29 mouse cellular contexts compared by ENCODE assay signal in genomic region chr14:119153088-119153487, GRCm38 (mm10). TPM values are rescaled to one million over a fixed set of nuclear protein-coding genes. Genes with fewer than 3 reads are reported as not detected.
"Had no signal": no experiment of that assay in that cellular context is flagged by ENCODE, and none has a peak within 500 bp of the region (broad histone marks: within the 10 kb centered on the region; RNA-seq: fewer than 3 reads in every experiment).

No protein-coding gene starts in this region.

- H3K4me1 ChIP-seq: heart, embryonic 10.5 days; heart, embryonic 12.5 days; hindbrain, embryonic 13.5 days; hindbrain, embryonic 15.5 days; kidney, embryonic 15.5 days; limb, embryonic 12.5 days; liver, embryonic 13.5 days had no signal

- H3K27me3 ChIP-seq: heart, embryonic 12.5 days; hindbrain, embryonic 13.5 days; hindbrain, embryonic 15.5 days; kidney, embryonic 15.5 days; limb, embryonic 12.5 days; liver, embryonic 13.5 days had no signal

- H3K27ac ChIP-seq: heart, embryonic 10.5 days; hindbrain, embryonic 13.5 days; hindbrain, embryonic 15.5 days; hindbrain, postnatal 0 days; kidney, embryonic 15.5 days; kidney, postnatal 0 days; limb, embryonic 12.5 days; liver, embryonic 13.5 days had no signal

- H3K9me3 ChIP-seq: hindbrain, embryonic 15.5 days had no signal

- DNase-seq: forebrain, postnatal 0 days; gastrocnemius, postnatal 14 days; gastrocnemius, postnatal 36 days; heart, adult 18-20 months; heart, postnatal 10 days; heart, postnatal 36 days; kidney, adult 11 months; kidney, adult 2 months; kidney, adult 9 months; kidney, postnatal 14 days; kidney, postnatal 36 days; layer of hippocampus, adult 9-11 months; layer of hippocampus, postnatal 36 days; left cerebral cortex, postnatal 4 days; liver; liver, embryonic 13.5 days had no signal

- H3K4me3 ChIP-seq: heart, embryonic 10.5 days; heart, embryonic 12.5 days; hindbrain, embryonic 13.5 days; hindbrain, embryonic 15.5 days; kidney, embryonic 15.5 days; limb, embryonic 12.5 days; liver, embryonic 13.5 days had no signal

- H3K36me3 ChIP-seq: heart, embryonic 10.5 days; heart, embryonic 12.5 days; hindbrain, embryonic 13.5 days; hindbrain, embryonic 15.5 days; kidney, embryonic 15.5 days; limb, embryonic 12.5 days; liver, embryonic 13.5 days had no signal

RNA-seq across cellular contexts. Expression of gene Hs6st3, which starts 14.9 kb away (rescaled TPM):
- total RNA-seq: gastrocnemius, postnatal 14 days; gastrocnemius, postnatal 36 days; heart, adult 18-20 months; heart, adult 8-10 months; heart, postnatal 36 days had no signal
- polyA plus RNA-seq: heart, embryonic 16.5 days; intestine, embryonic 16.5 days; large intestine, adult 2 months; liver, embryonic 11.5 days; liver, embryonic 13.5 days had no signal
